Mouse (Mus musculus): ENCODE data around the gene Flvcr1. TPM values are rescaled to one million over a fixed set of nuclear protein-coding genes. Genes with fewer than 3 reads are reported as not detected.

Flvcr1 gene
- polyA plus RNA-seq, 1 experiment = 56.7 TPM

- H3K27me3 ChIP-seq (ENCODE audit: control insufficient read depth, insufficient read depth, low read length) = no peaks in the 10 kb centered on the region
- no peak overlapping the region for H3K27ac ChIP-seq (ENCODE audit: control insufficient read depth, insufficient read depth, low read length)
- DNase-seq = peak; percentile 23
- peaks cover 6% of the 10 kb centered on the region for H3K4me1 ChIP-seq (replicated peaks; ENCODE audit: control insufficient read depth, insufficient read depth, low read length)
- no peaks in the 10 kb centered on the region for H3K36me3 ChIP-seq (ENCODE audit: control insufficient read depth, insufficient read depth, low read length)
- WGBS = 7% methylated on average over 5 of the region's 5 CpGs
- no peak overlapping the region for H3K4me3 ChIP-seq (ENCODE audit: control insufficient read depth, insufficient read depth, low read length)
- TF ChIP-seq CTCF (IDR thresholded peaks at IDR 0.05; ENCODE audit: borderline replicate concordance, control insufficient read depth, extremely low read depth, insufficient read depth, low read length, poor library complexity) = no peak
- no peak for TF ChIP-seq POLR2A (IDR thresholded peaks at IDR 0.05; ENCODE audit: control insufficient read depth, extremely low read depth, insufficient read depth, low read length, poor library complexity)
Measured at GRCm38 (mm10) chr1:191019803-191020202, 6.2 kb downstream of the Flvcr1 start.

- no peak for DNase-seq
- peaks cover 2% of the 10 kb centered on the region for H3K4me1 ChIP-seq (replicated peaks; ENCODE audit: control insufficient read depth, insufficient read depth, low read length)
- H3K36me3 ChIP-seq (ENCODE audit: control insufficient read depth, insufficient read depth, low read length) = peaks cover 15% of the 10 kb centered on the region
- H3K4me3 ChIP-seq (ENCODE audit: control insufficient read depth, insufficient read depth, low read length) = no peak overlapping the region
- TF ChIP-seq POLR2A (IDR thresholded peaks at IDR 0.05; ENCODE audit: control insufficient read depth, extremely low read depth, insufficient read depth, low read length, poor library complexity) = no peak
- H3K27me3 ChIP-seq (ENCODE audit: control insufficient read depth, insufficient read depth, low read length) = no peaks in the 10 kb centered on the region
- no peak overlapping the region for H3K27ac ChIP-seq (ENCODE audit: control insufficient read depth, insufficient read depth, low read length)
- WGBS = 95% methylated on average over 3 of the region's 3 CpGs
Measured at GRCm38 (mm10) chr1:191014271-191014670, 11.7 kb downstream of the Flvcr1 start.

- TF ChIP-seq POLR2A (IDR thresholded peaks at IDR 0.05; ENCODE audit: control insufficient read depth, extremely low read depth, insufficient read depth, low read length, poor library complexity) = no peak
- no peak for TF ChIP-seq CTCF (IDR thresholded peaks at IDR 0.05; ENCODE audit: borderline replicate concordance, control insufficient read depth, extremely low read depth, insufficient read depth, low read length, poor library complexity)
- Histone ChIP-seq H3K27me3 (ENCODE audit: control insufficient read depth, insufficient read depth, low read length) (no peaks in the 10 kb centered on the region), H3K4me3 (ENCODE audit: control insufficient read depth, insufficient read depth, low read length) (no peak overlapping the region), H3K36me3 (ENCODE audit: control insufficient read depth, insufficient read depth, low read length) (peaks cover 39% of the 10 kb centered on the region), H3K27ac (ENCODE audit: control insufficient read depth, insufficient read depth, low read length) (no peak overlapping the region), H3K4me1 (replicated peaks; ENCODE audit: control insufficient read depth, insufficient read depth, low read length) (no peaks in the 10 kb centered on the region)
- DNase-seq = peak; percentile 16
- WGBS = 100% methylated on average over 5 of the region's 5 CpGs
Measured at GRCm38 (mm10) chr1:191008707-191009106, 17.3 kb downstream of the Flvcr1 start.

GRCm38 (mm10) chr1:191002201-191002600 is 23.8 kb downstream of the Flvcr1 start:
- TF ChIP-seq POLR2A (IDR thresholded peaks at IDR 0.05; ENCODE audit: control insufficient read depth, extremely low read depth, insufficient read depth, low read length, poor library complexity) (no peak), CTCF (IDR thresholded peaks at IDR 0.05; ENCODE audit: borderline replicate concordance, control insufficient read depth, extremely low read depth, insufficient read depth, low read length, poor library complexity) (no peak)
- Histone ChIP-seq H3K27ac (ENCODE audit: control insufficient read depth, insufficient read depth, low read length) (no peak overlapping the region), H3K4me1 (replicated peaks; ENCODE audit: control insufficient read depth, insufficient read depth, low read length) (no peaks in the 10 kb centered on the region), H3K27me3 (ENCODE audit: control insufficient read depth, insufficient read depth, low read length) (no peaks in the 10 kb centered on the region), H3K4me3 (ENCODE audit: control insufficient read depth, insufficient read depth, low read length) (no peak overlapping the region), H3K36me3 (ENCODE audit: control insufficient read depth, insufficient read depth, low read length) (peaks cover 4% of the 10 kb centered on the region)
- 78% methylated on average over 6 of the region's 6 CpGs for WGBS
- DNase-seq = peak; percentile 11

- no peak for DNase-seq
- Histone ChIP-seq H3K4me3 (ENCODE audit: control insufficient read depth, insufficient read depth, low read length) (no peak overlapping the region), H3K27ac (ENCODE audit: control insufficient read depth, insufficient read depth, low read length) (no peak overlapping the region), H3K27me3 (ENCODE audit: control insufficient read depth, insufficient read depth, low read length) (no peaks in the 10 kb centered on the region), H3K4me1 (replicated peaks; ENCODE audit: control insufficient read depth, insufficient read depth, low read length) (no peaks in the 10 kb centered on the region), H3K36me3 (ENCODE audit: control insufficient read depth, insufficient read depth, low read length) (no peaks in the 10 kb centered on the region)
- WGBS = 92% methylated on average over 3 of the region's 3 CpGs
- no peak for TF ChIP-seq POLR2A (IDR thresholded peaks at IDR 0.05; ENCODE audit: control insufficient read depth, extremely low read depth, insufficient read depth, low read length, poor library complexity)
- TF ChIP-seq CTCF (IDR thresholded peaks at IDR 0.05; ENCODE audit: borderline replicate concordance, control insufficient read depth, extremely low read depth, insufficient read depth, low read length, poor library complexity) = no peak
Measured at GRCm38 (mm10) chr1:191000686-191001085, 25.3 kb downstream of the Flvcr1 start.

- WGBS = 51% methylated on average over 1 of the region's 1 CpGs
- no peaks in the 10 kb centered on the region for H3K36me3 ChIP-seq (ENCODE audit: control insufficient read depth, insufficient read depth, low read length)
- no peaks in the 10 kb centered on the region for H3K4me1 ChIP-seq (replicated peaks; ENCODE audit: control insufficient read depth, insufficient read depth, low read length)
- DNase-seq = no peak
- no peak overlapping the region for H3K4me3 ChIP-seq (ENCODE audit: control insufficient read depth, insufficient read depth, low read length)
- H3K27ac ChIP-seq (ENCODE audit: control insufficient read depth, insufficient read depth, low read length) = no peak overlapping the region
- H3K27me3 ChIP-seq (ENCODE audit: control insufficient read depth, insufficient read depth, low read length) = no peaks in the 10 kb centered on the region
- TF ChIP-seq POLR2A (IDR thresholded peaks at IDR 0.05; ENCODE audit: control insufficient read depth, extremely low read depth, insufficient read depth, low read length, poor library complexity) = no peak
- no peak for TF ChIP-seq CTCF (IDR thresholded peaks at IDR 0.05; ENCODE audit: borderline replicate concordance, control insufficient read depth, extremely low read depth, insufficient read depth, low read length, poor library complexity)
Measured at GRCm38 (mm10) chr1:190998027-190998426, 27.9 kb downstream of the Flvcr1 start.

- Histone ChIP-seq H3K27ac (ENCODE audit: control insufficient read depth, insufficient read depth, low read length) (no peak overlapping the region), H3K4me1 (replicated peaks; ENCODE audit: control insufficient read depth, insufficient read depth, low read length) (no peaks in the 10 kb centered on the region), H3K27me3 (ENCODE audit: control insufficient read depth, insufficient read depth, low read length) (no peaks in the 10 kb centered on the region), H3K36me3 (ENCODE audit: control insufficient read depth, insufficient read depth, low read length) (no peaks in the 10 kb centered on the region), H3K4me3 (ENCODE audit: control insufficient read depth, insufficient read depth, low read length) (no peak overlapping the region)
- no peak for TF ChIP-seq POLR2A (IDR thresholded peaks at IDR 0.05; ENCODE audit: control insufficient read depth, extremely low read depth, insufficient read depth, low read length, poor library complexity)
- TF ChIP-seq CTCF (IDR thresholded peaks at IDR 0.05; ENCODE audit: borderline replicate concordance, control insufficient read depth, extremely low read depth, insufficient read depth, low read length, poor library complexity) = no peak
- WGBS = 66% methylated on average over 6 of the region's 6 CpGs
- no peak for DNase-seq
Measured at GRCm38 (mm10) chr1:190996346-190996877, 29.5 kb downstream of the Flvcr1 start.
